Mouse (Mus musculus): ENCODE measurements around the gene Trabd2b. TPM values are rescaled to one million over a fixed set of nuclear protein-coding genes. Genes with fewer than 3 reads are reported as not detected.

Trabd2b gene
- polyA plus RNA-seq, 1 experiment from 2014 or later, result 0.50 TPM

DNA sequence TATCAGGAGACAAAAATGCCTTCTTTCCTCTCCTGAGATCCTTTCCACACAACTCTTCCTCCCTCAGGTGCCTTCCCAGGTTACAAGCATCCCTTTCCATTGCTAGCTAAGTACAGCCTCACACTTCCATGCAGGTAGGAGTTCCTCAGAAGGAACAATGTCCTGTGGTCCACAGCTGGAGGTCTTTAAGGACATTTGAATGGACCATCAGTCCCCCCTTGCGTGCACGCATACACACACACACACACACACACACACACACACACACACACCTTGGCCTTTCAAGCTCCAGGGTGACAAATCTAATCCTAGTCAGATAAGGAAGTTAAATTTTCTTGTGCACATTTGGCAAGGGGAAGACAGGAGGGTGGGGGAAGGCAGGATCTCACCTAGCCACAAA is 36.9 kb upstream of the Trabd2b start:
- ATAC-seq, result no peak
- no peak overlapping the region for H3K4me3 ChIP-seq (ENCODE audit: low read length)
- H3K4me2 ChIP-seq (ENCODE audit: low read length), result no peak overlapping the region
- WGBS, result 83% methylated on average over 2 of the region's 2 CpGs
- H3K9me3 ChIP-seq (ENCODE audit: control insufficient read depth, low read length), result no peaks in the 10 kb centered on the region
- H3K27me3 ChIP-seq (replicated peaks; ENCODE audit: control insufficient read depth, insufficient read depth, low read length), result no peaks in the 10 kb centered on the region
- no peaks in the 10 kb centered on the region for H3K4me1 ChIP-seq (ENCODE audit: control insufficient read depth, insufficient read depth, low read depth, low read length)
- no peak overlapping the region for H3K9ac ChIP-seq (ENCODE audit: low read depth, low read length)
- no peak overlapping the region for H3K27ac ChIP-seq (ENCODE audit: low read depth, low read length)
- no peaks in the 10 kb centered on the region for H3K36me3 ChIP-seq (ENCODE audit: control insufficient read depth, insufficient read depth, low read length)

DNA sequence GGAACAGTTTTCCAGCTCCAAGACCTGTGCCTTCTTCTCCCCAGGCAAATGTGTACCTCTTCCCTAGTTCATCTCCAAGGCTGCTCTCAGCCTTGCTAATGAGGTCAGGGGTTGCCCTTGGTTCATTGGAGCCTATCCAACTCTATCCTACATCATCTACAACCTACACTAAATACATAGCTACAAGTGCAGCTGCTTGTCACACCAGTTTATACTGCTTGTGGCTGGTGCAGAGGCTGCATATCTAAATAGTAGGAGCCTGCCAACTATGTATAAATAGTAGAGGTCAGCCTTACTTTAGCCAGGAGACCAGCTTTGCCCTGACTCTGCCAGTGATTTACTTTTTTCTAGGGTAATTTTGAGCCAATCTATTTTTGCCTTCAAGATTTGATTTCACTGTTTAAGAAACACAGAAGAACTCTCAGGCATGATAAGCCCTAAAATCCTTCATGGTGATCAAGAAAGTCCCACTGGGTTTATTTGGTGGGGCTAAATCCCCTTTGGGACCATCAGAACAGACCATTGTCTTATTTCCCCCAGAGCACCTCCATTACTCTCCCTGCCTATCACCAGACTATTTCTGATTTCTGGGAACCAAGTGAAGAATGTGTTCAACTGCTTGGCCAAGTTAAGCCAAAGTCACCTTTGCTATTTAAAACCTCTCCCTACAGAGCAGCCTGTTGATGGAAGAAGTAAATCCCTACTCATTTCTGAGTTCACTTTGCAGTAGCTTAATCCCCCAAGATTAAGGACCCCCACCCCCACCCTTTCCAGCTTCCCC is 35.4 kb upstream of the Trabd2b start:
- no peaks in the 10 kb centered on the region for H3K9me3 ChIP-seq (ENCODE audit: control insufficient read depth, low read length)
- ATAC-seq, result no peak
- H3K27ac ChIP-seq (ENCODE audit: low read depth, low read length), result no peak overlapping the region
- no peaks in the 10 kb centered on the region for H3K36me3 ChIP-seq (ENCODE audit: control insufficient read depth, insufficient read depth, low read length)
- H3K9ac ChIP-seq (ENCODE audit: low read depth, low read length), result no peak overlapping the region
- H3K27me3 ChIP-seq (replicated peaks; ENCODE audit: control insufficient read depth, insufficient read depth, low read length), result no peaks in the 10 kb centered on the region
- H3K4me3 ChIP-seq (ENCODE audit: low read length), result no peak overlapping the region
- no peaks in the 10 kb centered on the region for H3K4me1 ChIP-seq (ENCODE audit: control insufficient read depth, insufficient read depth, low read depth, low read length)
- no peak overlapping the region for H3K4me2 ChIP-seq (ENCODE audit: low read length)

DNA sequence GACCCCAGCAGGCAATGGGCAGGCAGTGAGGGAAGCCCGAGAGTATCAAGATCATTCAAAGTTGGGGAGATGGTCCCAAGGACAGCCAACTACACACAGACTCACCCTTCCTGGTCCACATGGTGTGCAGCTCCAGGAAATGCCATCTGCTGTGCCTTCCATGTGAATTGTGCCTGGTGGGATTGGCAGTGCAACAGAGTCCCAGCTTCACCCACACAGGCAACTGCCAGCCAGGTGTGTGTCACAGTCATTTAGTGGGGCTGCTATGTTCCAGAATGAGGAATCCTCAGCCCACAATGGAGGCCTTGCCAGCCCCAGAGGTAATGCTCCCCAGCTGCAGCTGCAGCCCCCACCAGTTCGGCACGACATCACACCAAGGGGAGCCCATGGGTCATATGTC is 33.8 kb upstream of the Trabd2b start:
- H3K4me1 ChIP-seq (ENCODE audit: control insufficient read depth, insufficient read depth, low read depth, low read length), result no peaks in the 10 kb centered on the region
- no peak overlapping the region for H3K4me3 ChIP-seq (ENCODE audit: low read length)
- H3K9me3 ChIP-seq (ENCODE audit: control insufficient read depth, low read length), result no peaks in the 10 kb centered on the region
- H3K27me3 ChIP-seq (replicated peaks; ENCODE audit: control insufficient read depth, insufficient read depth, low read length), result no peaks in the 10 kb centered on the region
- 76% methylated on average over 3 of the region's 3 CpGs for WGBS
- H3K36me3 ChIP-seq (ENCODE audit: control insufficient read depth, insufficient read depth, low read length), result no peaks in the 10 kb centered on the region
- no peak for ATAC-seq
- H3K4me2 ChIP-seq (ENCODE audit: low read length), result no peak overlapping the region
- no peak overlapping the region for H3K27ac ChIP-seq (ENCODE audit: low read depth, low read length)
- H3K9ac ChIP-seq (ENCODE audit: low read depth, low read length), result no peak overlapping the region

DNA sequence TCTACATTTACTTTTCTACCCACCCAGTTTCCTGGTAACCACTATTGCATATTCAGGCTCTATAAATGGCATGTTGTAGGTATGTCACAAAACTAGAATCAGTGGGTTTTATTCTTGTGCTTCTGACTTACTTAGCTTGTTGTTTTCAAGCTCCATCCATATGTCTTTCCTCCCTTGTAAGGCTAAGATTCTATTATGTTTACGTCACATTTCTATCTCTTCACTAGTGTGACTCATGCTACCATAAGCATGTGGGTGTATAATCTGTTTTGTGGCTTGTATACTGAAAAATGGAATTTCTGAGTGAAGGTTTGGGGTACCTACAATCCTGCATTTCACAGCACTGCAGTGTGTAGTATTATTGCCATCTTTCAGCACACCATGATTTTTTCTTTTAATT is 32.2 kb upstream of the Trabd2b start:
- 91% methylated on average over 1 of the region's 1 CpGs for WGBS
- Histone ChIP-seq H3K27me3 (replicated peaks; ENCODE audit: control insufficient read depth, insufficient read depth, low read length) (no peaks in the 10 kb centered on the region), H3K9ac (ENCODE audit: low read depth, low read length) (no peak overlapping the region), H3K27ac (ENCODE audit: low read depth, low read length) (no peak overlapping the region), H3K4me1 (ENCODE audit: control insufficient read depth, insufficient read depth, low read depth, low read length) (no peaks in the 10 kb centered on the region), H3K9me3 (ENCODE audit: control insufficient read depth, low read length) (no peaks in the 10 kb centered on the region), H3K4me2 (ENCODE audit: low read length) (no peak overlapping the region), H3K36me3 (ENCODE audit: control insufficient read depth, insufficient read depth, low read length) (no peaks in the 10 kb centered on the region), H3K4me3 (ENCODE audit: low read length) (no peak overlapping the region)
- ATAC-seq, result no peak

DNA sequence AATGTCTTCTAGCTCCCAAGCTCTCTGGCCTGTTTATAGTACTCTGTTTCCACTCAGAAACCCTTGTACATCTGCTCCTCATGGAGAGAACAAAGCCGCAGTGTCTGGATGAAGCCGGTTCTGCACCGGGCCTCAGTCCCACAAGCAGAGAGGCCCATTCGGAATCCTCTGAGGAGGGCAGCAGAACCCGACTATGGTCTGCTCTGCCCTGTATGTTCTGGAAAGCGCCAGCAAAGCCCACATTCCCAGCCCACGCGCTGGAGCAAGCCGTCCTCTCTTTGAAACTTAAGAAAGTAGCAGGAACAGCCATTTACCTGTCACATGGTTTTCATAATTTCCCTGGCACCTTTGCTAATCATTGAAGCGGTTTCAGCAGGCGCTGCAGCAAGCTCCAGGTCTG is 29.0 kb upstream of the Trabd2b start:
- H3K4me1 ChIP-seq (ENCODE audit: control insufficient read depth, insufficient read depth, low read depth, low read length), result no peaks in the 10 kb centered on the region
- no peak overlapping the region for H3K27ac ChIP-seq (ENCODE audit: low read depth, low read length)
- no peaks in the 10 kb centered on the region for H3K27me3 ChIP-seq (replicated peaks; ENCODE audit: control insufficient read depth, insufficient read depth, low read length)
- H3K9me3 ChIP-seq (ENCODE audit: control insufficient read depth, low read length), result no peaks in the 10 kb centered on the region
- no peak overlapping the region for H3K9ac ChIP-seq (ENCODE audit: low read depth, low read length)
- ATAC-seq, result no peak
- H3K4me2 ChIP-seq (ENCODE audit: low read length), result no peak overlapping the region
- H3K36me3 ChIP-seq (ENCODE audit: control insufficient read depth, insufficient read depth, low read length), result no peaks in the 10 kb centered on the region
- 90% methylated on average over 11 of the region's 11 CpGs for WGBS
- no peak overlapping the region for H3K4me3 ChIP-seq (ENCODE audit: low read length)

DNA sequence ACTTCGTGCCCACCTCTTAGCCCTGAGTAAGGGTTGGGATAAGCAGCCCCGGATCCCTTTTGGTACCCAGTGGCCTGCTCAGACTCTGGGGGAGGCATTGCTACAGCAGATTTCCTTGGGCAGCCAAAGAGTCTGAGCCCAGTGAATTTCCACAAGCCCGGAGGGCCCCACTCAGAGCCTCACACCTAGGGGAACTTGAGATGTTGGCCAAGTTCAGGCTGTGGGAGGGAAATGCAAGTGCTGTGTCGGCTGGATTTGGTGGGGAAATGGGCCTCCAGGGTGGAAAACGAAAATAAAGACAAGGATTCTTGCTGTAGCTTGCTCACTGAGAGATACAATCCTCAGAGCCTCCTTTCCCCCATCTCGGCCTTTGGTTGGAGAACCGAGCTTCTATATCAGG is 28.0 kb upstream of the Trabd2b start:
- no peaks in the 10 kb centered on the region for H3K27me3 ChIP-seq (replicated peaks; ENCODE audit: control insufficient read depth, insufficient read depth, low read length)
- H3K4me3 ChIP-seq (ENCODE audit: low read length), result no peak overlapping the region
- no peak overlapping the region for H3K4me2 ChIP-seq (ENCODE audit: low read length)
- H3K36me3 ChIP-seq (ENCODE audit: control insufficient read depth, insufficient read depth, low read length), result no peaks in the 10 kb centered on the region
- H3K4me1 ChIP-seq (ENCODE audit: control insufficient read depth, insufficient read depth, low read depth, low read length), result no peaks in the 10 kb centered on the region
- no peaks in the 10 kb centered on the region for H3K9me3 ChIP-seq (ENCODE audit: control insufficient read depth, low read length)
- no peak overlapping the region for H3K27ac ChIP-seq (ENCODE audit: low read depth, low read length)
- no peak for ATAC-seq
- 88% methylated on average over 7 of the region's 7 CpGs for WGBS
- no peak overlapping the region for H3K9ac ChIP-seq (ENCODE audit: low read depth, low read length)

DNA sequence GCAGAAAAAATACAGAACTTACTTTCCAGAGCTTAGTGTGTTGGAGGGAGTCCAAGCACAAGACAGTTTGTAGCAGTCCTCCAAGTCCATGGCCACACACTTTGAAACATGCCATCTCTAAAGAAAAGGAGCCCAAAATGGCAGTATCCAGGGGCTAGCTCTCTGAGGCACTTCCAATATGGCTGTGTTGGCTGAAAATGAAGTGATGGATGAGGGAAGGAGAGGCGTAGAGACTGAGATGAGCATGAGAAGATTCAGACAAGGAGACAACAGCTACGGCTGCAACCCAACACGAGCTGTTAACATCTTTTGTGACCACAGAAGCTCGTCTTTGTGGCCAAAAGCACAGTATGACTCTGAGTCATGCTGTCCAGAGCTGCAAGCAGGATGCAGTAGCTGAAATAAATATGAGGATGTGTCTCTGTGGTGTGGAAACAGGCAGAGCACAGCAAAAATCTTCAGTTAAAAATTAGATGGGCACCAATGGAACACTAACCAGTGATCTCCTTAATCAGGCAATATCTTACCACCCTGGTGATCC is 27.0 kb upstream of the Trabd2b start:
- H3K4me2 ChIP-seq (ENCODE audit: low read length), result no peak overlapping the region
- no peak overlapping the region for H3K27ac ChIP-seq (ENCODE audit: low read depth, low read length)
- ATAC-seq, result no peak
- H3K9me3 ChIP-seq (ENCODE audit: control insufficient read depth, low read length), result no peaks in the 10 kb centered on the region
- no peaks in the 10 kb centered on the region for H3K4me1 ChIP-seq (ENCODE audit: control insufficient read depth, insufficient read depth, low read depth, low read length)
- H3K36me3 ChIP-seq (ENCODE audit: control insufficient read depth, insufficient read depth, low read length), result no peaks in the 10 kb centered on the region
- WGBS, result 81% methylated on average over 4 of the region's 4 CpGs
- H3K9ac ChIP-seq (ENCODE audit: low read depth, low read length), result no peak overlapping the region
- no peak overlapping the region for H3K4me3 ChIP-seq (ENCODE audit: low read length)
- H3K27me3 ChIP-seq (replicated peaks; ENCODE audit: control insufficient read depth, insufficient read depth, low read length), result no peaks in the 10 kb centered on the region

DNA sequence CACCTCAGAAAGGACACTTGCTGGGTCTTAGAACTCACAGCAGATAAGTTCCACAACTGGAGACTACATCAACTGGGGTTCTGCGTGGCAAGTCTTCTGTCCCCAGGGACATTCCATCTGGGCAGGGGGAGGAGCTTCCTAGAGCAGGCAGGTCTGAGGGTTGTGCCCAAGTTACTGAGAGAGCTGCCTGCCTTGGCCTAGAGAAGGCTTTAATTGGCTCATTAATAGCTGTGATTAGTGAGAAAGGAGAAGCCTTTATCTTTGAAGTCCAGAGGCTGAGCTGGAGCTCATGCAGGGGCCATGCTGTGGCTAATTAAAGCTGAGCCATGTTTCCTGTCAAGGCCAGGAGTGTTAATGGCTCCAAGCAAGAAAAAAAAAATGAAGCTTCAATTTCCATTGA is 23.9 kb upstream of the Trabd2b start:
- Histone ChIP-seq H3K9ac (ENCODE audit: low read depth, low read length) (no peak overlapping the region), H3K27ac (ENCODE audit: low read depth, low read length) (no peak overlapping the region), H3K4me2 (ENCODE audit: low read length) (no peak overlapping the region), H3K9me3 (ENCODE audit: control insufficient read depth, low read length) (no peaks in the 10 kb centered on the region), H3K27me3 (replicated peaks; ENCODE audit: control insufficient read depth, insufficient read depth, low read length) (no peaks in the 10 kb centered on the region), H3K36me3 (ENCODE audit: control insufficient read depth, insufficient read depth, low read length) (no peaks in the 10 kb centered on the region), H3K4me3 (ENCODE audit: low read length) (no peak overlapping the region), H3K4me1 (ENCODE audit: control insufficient read depth, insufficient read depth, low read depth, low read length) (no peaks in the 10 kb centered on the region)
- 25% methylated on average over 1 of the region's 1 CpGs for WGBS
- ATAC-seq, result no peak

DNA sequence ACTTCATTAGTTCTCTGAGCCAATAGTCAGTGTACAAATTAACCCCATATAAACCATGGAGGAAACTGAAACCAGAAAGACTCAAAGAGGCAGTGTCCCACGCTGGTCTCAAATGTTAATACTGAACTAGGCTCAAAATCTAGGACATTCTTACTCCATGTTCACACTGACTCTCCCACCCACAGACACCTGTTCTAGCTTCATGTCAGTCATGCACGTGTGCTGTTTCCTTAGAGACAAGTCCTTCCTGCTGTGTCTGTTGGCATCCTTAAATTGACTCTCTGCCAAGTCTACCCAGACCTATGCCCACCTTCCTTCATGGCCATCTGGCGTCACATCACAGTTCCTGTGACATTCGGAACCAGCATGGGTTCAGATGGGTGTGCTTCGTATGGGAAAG is 21.3 kb upstream of the Trabd2b start:
- Histone ChIP-seq H3K27ac (ENCODE audit: low read depth, low read length) (no peak overlapping the region), H3K9ac (ENCODE audit: low read depth, low read length) (no peak overlapping the region), H3K27me3 (replicated peaks; ENCODE audit: control insufficient read depth, insufficient read depth, low read length) (no peaks in the 10 kb centered on the region), H3K4me3 (ENCODE audit: low read length) (no peak overlapping the region), H3K4me1 (ENCODE audit: control insufficient read depth, insufficient read depth, low read depth, low read length) (peaks cover 2% of the 10 kb centered on the region; the same call in 1 of the 2 replicates), H3K4me2 (ENCODE audit: low read length) (no peak overlapping the region), H3K36me3 (ENCODE audit: control insufficient read depth, insufficient read depth, low read length) (no peaks in the 10 kb centered on the region), H3K9me3 (ENCODE audit: control insufficient read depth, low read length) (no peaks in the 10 kb centered on the region)
- ATAC-seq, result 0 out of 2 replicates have a peak, but pooled peaks have one; percentile 12
- 73% methylated on average over 5 of the region's 5 CpGs for WGBS
